Mouse (Mus musculus) erythroblast, embryonic 14.5 days (primary cell): ENCODE measurements around the gene Zfp800. TPM values are rescaled to one million over a fixed set of nuclear protein-coding genes. Genes with fewer than 3 reads are reported as not detected.

Experiments
- H3K27me3 ChIP-seq: 2 replicates; pipeline ENCODE4 v1.6.1; 2012; ENCODE audit warnings: inconsistent platforms; ENCODE audit not compliant: control insufficient read depth
- H3K36me3 ChIP-seq: 2 replicates; pipeline ENCODE4 v1.6.1; 2012; ENCODE audit warnings: mild to moderate bottlenecking, inconsistent platforms; ENCODE audit not compliant: control insufficient read depth
- H3K4me1 ChIP-seq: 2 replicates; pipeline ENCODE4 v1.6.1; 2012; ENCODE audit warnings: inconsistent platforms; ENCODE audit not compliant: control insufficient read depth
- H3K4me3 ChIP-seq: replicated peaks from 2 replicates; pipeline ENCODE3; 2012; ENCODE audit warnings: moderate library complexity, mild to moderate bottlenecking, inconsistent platforms
- H3K9me3 ChIP-seq: 2 replicates; pipeline ENCODE4 v1.6.1; 2012; ENCODE audit warnings: low read length, inconsistent platforms, mixed read lengths; ENCODE audit not compliant: control insufficient read depth
- GATA1 ChIP-seq: IDR thresholded peaks from 2 replicates; pipeline ENCODE4 v1.6.1; 2012; ENCODE audit warnings: low read length, inconsistent platforms, mixed read lengths
- TAL1 ChIP-seq: IDR thresholded peaks from 3 replicates; pipeline ENCODE4 v1.6.1; 2012; ENCODE audit warnings: low read length, inconsistent platforms, mixed read lengths
- polyA plus RNA-seq: library from polyadenylated mRNA; stranded (reverse); fragments of >175 nt; gene quantifications from 2 replicates; pipeline ENCODE4 v1.2.3, GENCODE M21; 2012

Zfp800 gene
- polyA plus RNA-seq, 1 experiment: 1.7 TPM

GRCm38 (mm10) chr6:28214658-28215267, 183.0 kb downstream of the Zfp800 start:
- H3K27me3 ChIP-seq: no peaks in the 10 kb centered on the region
- peaks cover 42% of the 10 kb centered on the region for H3K36me3 ChIP-seq
- H3K4me1 ChIP-seq: peaks cover 29% of the 10 kb centered on the region
- TF ChIP-seq TAL1 (no peak), GATA1 (no peak)
- no peaks in the 10 kb centered on the region for H3K9me3 ChIP-seq
- H3K4me3 ChIP-seq: peak overlapping the region; percentile 87

GRCm38 (mm10) chr6:28203454-28203853, 194.4 kb downstream of the Zfp800 start:
- Histone ChIP-seq H3K27me3 (no peaks in the 10 kb centered on the region; the same call in 1 of the 2 replicates), H3K4me1 (no peaks in the 10 kb centered on the region), H3K9me3 (no peaks in the 10 kb centered on the region), H3K36me3 (no peaks in the 10 kb centered on the region), H3K4me3 (no peak overlapping the region)
- TF ChIP-seq GATA1 (no peak), TAL1 (no peak)

- Histone ChIP-seq H3K4me1 (no peaks in the 10 kb centered on the region), H3K36me3 (no peaks in the 10 kb centered on the region), H3K9me3 (no peaks in the 10 kb centered on the region), H3K27me3 (no peaks in the 10 kb centered on the region; the same call in 1 of the 2 replicates), H3K4me3 (no peak overlapping the region)
- TF ChIP-seq GATA1 (no peak), TAL1 (no peak)
Observed at GRCm38 (mm10) chr6:28202833-28203232, 195.0 kb downstream of the Zfp800 start.

GRCm38 (mm10) chr6:28193901-28194300, 203.9 kb downstream of the Zfp800 start:
- no peak for TF ChIP-seq GATA1
- TF ChIP-seq TAL1: no peak
- Histone ChIP-seq H3K36me3 (no peaks in the 10 kb centered on the region), H3K4me1 (no peaks in the 10 kb centered on the region), H3K9me3 (no peaks in the 10 kb centered on the region), H3K27me3 (no peaks in the 10 kb centered on the region; the same call in 1 of the 2 replicates), H3K4me3 (no peak overlapping the region)

- Histone ChIP-seq H3K9me3 (no peaks in the 10 kb centered on the region), H3K27me3 (no peaks in the 10 kb centered on the region), H3K4me3 (no peak overlapping the region), H3K4me1 (no peaks in the 10 kb centered on the region), H3K36me3 (no peaks in the 10 kb centered on the region)
- no peak for TF ChIP-seq TAL1
- TF ChIP-seq GATA1: no peak
Observed at GRCm38 (mm10) chr6:28191935-28192334, 205.9 kb downstream of the Zfp800 start.

Other genes starting within 250 kb of the Zfp800 start
- gene Arf5, start 25.6 kb upstream of the Zfp800 start, polyA plus RNA-seq: 560 and 598 TPM in 2 replicates
- gene Fscn3, start 29.8 kb upstream of the Zfp800 start, polyA plus RNA-seq: 0.06 TPM in 1 of 2 replicates, not detected in the other
- gene Gcc1, start 30.4 kb upstream of the Zfp800 start, polyA plus RNA-seq: 0.48 and 0.64 TPM in 2 replicates
- not detected in 2 replicates for gene Pax4, start 51.3 kb upstream of the Zfp800 start, polyA plus RNA-seq
- gene Snd1, start 77.1 kb upstream of the Zfp800 start, polyA plus RNA-seq: 1.7 and 1.9 TPM in 2 replicates